Mouse (Mus musculus): ENCODE results near the gene Slc7a14. TPM values are rescaled to one million over a fixed set of nuclear protein-coding genes. Genes with fewer than 3 reads are reported as not detected.
A peak's percentile ranks its signal among the peaks of the same experiment; 100 is the strongest.

Slc7a14 gene
- polyA plus RNA-seq, 1 experiment from 2014 or later = 0.13 TPM

DNA sequence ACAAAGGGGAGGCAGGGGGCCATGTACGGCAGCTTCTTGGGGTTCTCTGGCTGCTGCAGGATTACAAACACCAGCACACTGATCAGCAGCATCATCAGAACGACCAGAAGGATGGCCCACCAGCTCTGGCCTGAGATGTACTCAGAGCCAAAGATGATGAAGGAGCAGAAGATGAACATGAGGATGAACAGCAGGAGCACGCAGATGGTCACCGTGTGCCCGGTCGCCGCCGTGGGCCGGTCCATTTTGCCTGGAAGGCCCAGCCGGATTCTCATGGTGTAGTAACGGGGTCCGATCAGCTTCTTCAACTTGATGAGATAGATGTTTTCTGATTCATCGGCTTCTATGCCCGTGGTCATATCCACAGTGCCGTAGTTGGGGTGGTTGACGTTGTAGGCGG, 86.6 kb downstream of the Slc7a14 start:
- Histone ChIP-seq H3K4me1 (ENCODE audit: insufficient read depth) (no peaks in the 10 kb centered on the region), H3K27ac (ENCODE audit: low read depth) (no peak overlapping the region), H3K9me3 (ENCODE audit: low read depth, low read length) (no peaks in the 10 kb centered on the region), H3K4me2 (no peak overlapping the region), H3K4me3 (ENCODE audit: low read depth, low read length) (no peak overlapping the region), H3K9ac (no peak overlapping the region), H3K27me3 (ENCODE audit: insufficient read depth, low read length) (no peaks in the 10 kb centered on the region), H3K36me3 (ENCODE audit: insufficient read depth) (no peaks in the 10 kb centered on the region)
- ATAC-seq (ENCODE audit: insufficient read depth) = no peak
- no peak for DNase-seq
- no peak for TF ChIP-seq CTCF (IDR thresholded peaks at IDR 0.05; ENCODE audit: low read depth)
- 94% methylated on average over 17 of the region's 17 CpGs for WGBS

DNA sequence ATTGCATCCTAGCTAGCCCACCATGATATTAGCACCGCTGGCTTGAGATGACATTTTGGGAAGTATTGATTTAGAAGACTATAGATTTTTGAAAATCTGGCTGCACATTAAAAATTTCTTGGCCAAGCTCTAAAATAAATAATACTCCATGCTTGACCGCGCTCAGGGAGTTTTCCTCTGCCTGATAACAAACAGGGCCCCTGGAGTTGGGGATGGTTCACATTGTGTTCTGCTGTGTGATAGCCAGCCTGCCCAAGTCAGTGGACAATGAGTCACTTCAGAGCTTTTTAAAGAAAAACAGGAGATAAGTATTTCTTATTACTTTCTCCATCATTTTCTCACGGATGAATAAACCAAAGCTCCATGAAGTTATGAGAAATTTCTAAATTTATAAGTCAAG, 90.1 kb downstream of the Slc7a14 start:
- H3K4me2 ChIP-seq = no peak overlapping the region
- ATAC-seq (ENCODE audit: insufficient read depth) (no peak), DNase-seq (no peak)
- H3K27ac ChIP-seq (ENCODE audit: low read depth) = no peak overlapping the region
- no peak for TF ChIP-seq CTCF (IDR thresholded peaks at IDR 0.05; ENCODE audit: low read depth)
- no peaks in the 10 kb centered on the region for H3K9me3 ChIP-seq (ENCODE audit: low read depth, low read length)
- no peaks in the 10 kb centered on the region for H3K4me1 ChIP-seq (ENCODE audit: insufficient read depth)
- WGBS = 75% methylated on average over 4 of the region's 4 CpGs
- H3K9ac ChIP-seq = no peak overlapping the region
- H3K36me3 ChIP-seq (ENCODE audit: insufficient read depth) = no peaks in the 10 kb centered on the region
- no peaks in the 10 kb centered on the region for H3K27me3 ChIP-seq (ENCODE audit: insufficient read depth, low read length)
- H3K4me3 ChIP-seq (ENCODE audit: low read depth, low read length) = no peak overlapping the region

DNA sequence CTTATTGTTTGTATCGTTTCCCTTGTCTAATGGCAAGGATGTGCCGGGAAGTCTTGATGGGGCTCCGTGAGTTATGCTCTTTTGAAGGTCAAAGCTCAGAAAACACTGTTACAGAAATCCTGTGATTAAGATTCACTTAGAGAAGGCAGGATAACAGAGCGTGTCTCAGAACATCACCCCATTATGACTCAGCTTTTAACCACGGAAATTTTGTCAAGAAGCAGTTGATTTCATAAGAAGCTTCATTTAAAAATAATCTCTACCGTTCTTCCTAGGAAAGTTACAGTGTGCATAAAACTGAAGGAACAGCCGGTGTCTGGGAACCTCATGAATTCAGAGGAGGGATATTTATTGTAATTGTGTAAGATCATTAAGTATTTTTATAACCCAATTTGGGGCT, 90.7 kb downstream of the Slc7a14 start:
- Histone ChIP-seq H3K9me3 (ENCODE audit: low read depth, low read length) (no peaks in the 10 kb centered on the region), H3K4me2 (no peak overlapping the region), H3K27me3 (ENCODE audit: insufficient read depth, low read length) (no peaks in the 10 kb centered on the region), H3K27ac (ENCODE audit: low read depth) (no peak overlapping the region), H3K36me3 (ENCODE audit: insufficient read depth) (no peaks in the 10 kb centered on the region), H3K4me3 (ENCODE audit: low read depth, low read length) (no peak overlapping the region), H3K4me1 (ENCODE audit: insufficient read depth) (no peaks in the 10 kb centered on the region), H3K9ac (no peak overlapping the region)
- no peak for TF ChIP-seq CTCF (IDR thresholded peaks at IDR 0.05; ENCODE audit: low read depth)
- ATAC-seq (ENCODE audit: insufficient read depth) (no peak), DNase-seq (no peak)
- WGBS = 62% methylated on average over 7 of the region's 7 CpGs

DNA sequence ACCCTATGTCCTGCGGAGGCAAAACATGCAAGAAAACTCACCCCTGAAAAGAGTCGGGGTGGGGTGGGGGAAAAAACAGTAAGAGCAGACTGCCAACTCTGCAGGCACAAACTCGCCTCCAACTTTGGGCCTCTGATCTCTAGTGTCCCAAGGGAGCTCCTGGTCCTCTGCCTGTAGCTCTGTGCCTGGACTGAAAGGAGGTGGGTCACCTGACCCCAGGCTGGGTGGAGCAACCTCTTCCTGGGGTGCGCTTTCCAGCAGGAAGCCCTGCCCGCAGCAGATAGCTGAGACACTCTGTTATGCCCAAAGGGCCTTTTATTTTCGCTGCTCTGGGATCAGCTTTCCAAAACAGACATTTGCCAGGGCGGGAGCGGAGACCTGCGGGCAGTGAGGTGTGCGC, 92.7 kb downstream of the Slc7a14 start:
- Histone ChIP-seq H3K9me3 (ENCODE audit: low read depth, low read length) (no peaks in the 10 kb centered on the region), H3K27me3 (ENCODE audit: insufficient read depth, low read length) (no peaks in the 10 kb centered on the region), H3K4me1 (ENCODE audit: insufficient read depth) (no peaks in the 10 kb centered on the region), H3K4me3 (ENCODE audit: low read depth, low read length) (no peak overlapping the region), H3K9ac (no peak overlapping the region), H3K4me2 (no peak overlapping the region), H3K36me3 (ENCODE audit: insufficient read depth) (no peaks in the 10 kb centered on the region), H3K27ac (ENCODE audit: low read depth) (no peak overlapping the region)
- DNase-seq (no peak), ATAC-seq (ENCODE audit: insufficient read depth) (no peak)
- WGBS = 73% methylated on average over 10 of the region's 10 CpGs
- TF ChIP-seq CTCF (IDR thresholded peaks at IDR 0.05; ENCODE audit: low read depth) = no peak

DNA sequence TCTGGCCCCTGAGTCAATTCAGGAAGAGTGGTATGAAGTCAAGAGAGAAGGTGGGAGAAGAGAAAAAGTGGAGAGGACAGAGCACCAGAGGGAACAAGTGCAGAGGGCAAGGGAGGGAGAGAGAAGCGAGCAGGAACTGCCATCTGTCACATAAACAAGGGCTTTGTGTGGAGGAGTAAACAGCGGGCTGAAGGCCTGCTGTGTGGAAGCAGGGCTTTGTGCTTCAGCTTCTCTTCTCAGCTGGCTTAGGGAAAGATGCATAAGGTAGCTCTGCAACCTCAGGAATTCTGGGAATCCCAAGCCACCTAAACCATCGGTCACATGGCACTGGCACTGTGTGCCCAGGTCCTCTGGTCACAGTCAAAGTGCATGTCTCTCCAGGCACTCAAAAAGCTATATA, 96.4 kb downstream of the Slc7a14 start:
- Histone ChIP-seq H3K4me2 (no peak overlapping the region), H3K4me1 (ENCODE audit: insufficient read depth) (peaks cover under 1% of the 10 kb centered on the region; the same call in 1 of the 2 replicates), H3K27me3 (ENCODE audit: insufficient read depth, low read length) (no peaks in the 10 kb centered on the region), H3K9me3 (ENCODE audit: low read depth, low read length) (no peaks in the 10 kb centered on the region), H3K9ac (no peak overlapping the region), H3K36me3 (ENCODE audit: insufficient read depth) (no peaks in the 10 kb centered on the region), H3K4me3 (ENCODE audit: low read depth, low read length) (no peak overlapping the region), H3K27ac (ENCODE audit: low read depth) (no peak overlapping the region)
- DNase-seq (no peak), ATAC-seq (ENCODE audit: insufficient read depth) (no peak)
- TF ChIP-seq CTCF (IDR thresholded peaks at IDR 0.05; ENCODE audit: low read depth) = no peak
- WGBS = 29% methylated on average over 3 of the region's 3 CpGs

DNA sequence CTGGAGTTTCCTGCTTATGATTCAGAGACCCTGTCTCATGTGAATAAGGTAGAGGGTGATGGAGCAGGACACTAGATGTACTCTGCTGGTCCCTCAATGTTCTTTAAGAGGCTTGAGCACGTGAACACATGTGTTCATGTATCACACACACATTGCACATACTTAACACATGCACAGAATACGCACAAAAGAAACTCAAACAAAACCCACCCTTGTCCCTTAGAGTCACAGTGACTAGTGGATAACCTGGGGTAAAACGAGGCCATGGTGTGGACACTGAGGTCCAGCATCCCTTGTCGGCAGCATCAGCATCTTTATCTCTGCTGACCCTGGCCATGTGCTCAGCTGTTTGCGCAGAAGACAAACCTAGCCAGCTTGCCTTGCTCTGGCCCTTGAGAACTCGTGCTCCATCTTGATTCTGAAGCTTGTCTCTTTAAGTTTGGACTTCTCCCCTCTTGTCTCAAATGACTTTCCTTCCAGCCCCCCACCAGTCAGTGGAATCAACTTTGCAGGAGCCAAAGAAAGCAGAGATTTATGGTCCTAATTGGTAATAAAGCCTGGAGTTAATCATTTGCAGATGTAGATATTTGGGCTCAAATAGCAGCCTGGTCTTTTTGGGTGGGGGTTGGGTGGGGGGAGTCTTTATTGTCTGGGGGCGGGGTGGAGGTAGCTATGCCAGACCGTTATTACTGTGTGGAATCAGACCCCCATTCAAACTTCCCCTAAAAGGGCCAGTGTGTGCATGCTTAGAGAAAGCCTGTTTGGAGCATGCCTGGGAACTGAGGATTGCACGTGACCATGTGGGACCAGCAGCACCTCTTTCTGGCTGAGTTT, 97.8 kb downstream of the Slc7a14 start:
- peaks cover 8% of the 10 kb centered on the region for H3K4me1 ChIP-seq (ENCODE audit: insufficient read depth)
- no peaks in the 10 kb centered on the region for H3K36me3 ChIP-seq (ENCODE audit: insufficient read depth)
- no peak for TF ChIP-seq CTCF (IDR thresholded peaks at IDR 0.05; ENCODE audit: low read depth)
- H3K4me2 ChIP-seq = no peak overlapping the region
- H3K4me3 ChIP-seq (ENCODE audit: low read depth, low read length) = no peak overlapping the region
- H3K27ac ChIP-seq (ENCODE audit: low read depth) = no peak overlapping the region
- no peaks in the 10 kb centered on the region for H3K27me3 ChIP-seq (ENCODE audit: insufficient read depth, low read length)
- DNase-seq = no peak
- WGBS = 51% methylated on average over 9 of the region's 9 CpGs
- H3K9ac ChIP-seq = no peak overlapping the region
- peak; percentile 47 for ATAC-seq (ENCODE audit: insufficient read depth)
- H3K9me3 ChIP-seq (ENCODE audit: low read depth, low read length) = no peaks in the 10 kb centered on the region

DNA sequence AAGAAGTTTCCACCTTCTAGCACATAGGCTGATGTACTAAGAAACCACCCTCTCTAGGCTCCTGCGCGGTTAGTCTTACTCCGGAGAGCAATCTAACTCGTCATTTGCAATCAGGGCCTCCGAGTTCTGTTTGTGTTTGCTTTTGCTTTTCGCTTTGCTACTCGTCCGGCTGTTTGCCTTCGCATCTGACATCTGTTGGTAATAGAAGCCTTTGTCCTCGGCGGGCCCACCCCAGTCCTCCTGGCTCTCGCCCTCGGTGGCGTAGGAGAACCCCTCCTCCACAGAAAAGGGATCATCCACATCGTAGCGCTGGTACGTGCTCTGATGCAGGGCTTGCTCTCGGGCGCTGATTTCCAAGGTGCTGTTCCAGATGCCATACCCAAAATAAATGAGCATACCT, 101.2 kb downstream of the Slc7a14 start:
- DNase-seq = peak; percentile 38
- H3K27me3 ChIP-seq (ENCODE audit: insufficient read depth, low read length) = no peaks in the 10 kb centered on the region
- H3K9ac ChIP-seq = peak overlapping the region; percentile 9; the same call in 1 of the 2 replicates
- no peak overlapping the region for H3K27ac ChIP-seq (ENCODE audit: low read depth)
- peak overlapping the region; percentile 10; the same call in 1 of the 2 replicates for H3K4me3 ChIP-seq (ENCODE audit: low read depth, low read length)
- ATAC-seq (ENCODE audit: insufficient read depth) = peak; percentile 66; the same call in 1 of the 2 replicates
- H3K36me3 ChIP-seq (ENCODE audit: insufficient read depth) = no peaks in the 10 kb centered on the region
- H3K4me2 ChIP-seq = peak overlapping the region; percentile 48
- H3K4me1 ChIP-seq (ENCODE audit: insufficient read depth) = peaks cover 8% of the 10 kb centered on the region
- no peaks in the 10 kb centered on the region for H3K9me3 ChIP-seq (ENCODE audit: low read depth, low read length)
- no peak for TF ChIP-seq CTCF (IDR thresholded peaks at IDR 0.05; ENCODE audit: low read depth)
- 4% methylated on average over 19 of the region's 19 CpGs for WGBS

Data from lung, embryonic 14.5 days (tissue).